8 mouse cellular contexts compared by ENCODE assay signal in the genomic region with DNA sequence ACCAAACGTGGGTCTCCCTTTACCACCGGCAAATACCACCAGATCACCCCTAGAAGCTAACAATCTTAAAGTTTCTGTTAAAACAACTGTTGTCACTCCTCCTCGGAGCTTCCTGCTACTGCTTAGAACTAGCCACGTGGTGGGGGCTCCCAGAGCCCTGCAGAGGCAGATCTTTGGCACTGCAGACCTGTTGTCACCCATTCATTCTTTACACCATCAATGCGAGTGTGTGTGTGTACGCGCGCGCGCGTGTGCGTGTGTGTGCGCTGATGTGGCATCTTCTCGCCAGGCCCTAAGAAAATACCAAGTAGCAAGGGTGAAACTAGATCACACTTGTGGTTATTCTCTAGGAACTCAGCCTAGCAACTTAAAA. TPM values are rescaled to one million over a fixed set of nuclear protein-coding genes. Genes with fewer than 3 reads are reported as not detected.
DNase-seq lines count a peak whose midpoint lies in the region; ATAC-seq lines count a peak whose summit lies in the region.

No protein-coding gene starts in this region.

- 2% methylated on average over 14 of the region's 14 CpGs for WGBS in embryonic facial prominence, embryonic 11.5 days
- 1% methylated on average over 14 of the region's 14 CpGs for WGBS in hindbrain, embryonic 11.5 days
- WGBS in liver, embryonic 15.5 days (ENCODE audit: insufficient replicate concordance): under 1% methylated on average over 14 of the region's 14 CpGs
- under 1% methylated on average over 14 of the region's 14 CpGs for WGBS in neural tube, embryonic 13.5 days

- peak overlapping the region; percentile 89; the same call in 1 of the 2 replicates for H3K27ac ChIP-seq in embryonic facial prominence, embryonic 11.5 days (replicated peaks; ENCODE audit: low read depth, low read length)
- no peak overlapping the region for H3K27ac ChIP-seq in hindbrain, embryonic 11.5 days (ENCODE audit: low read depth, low read length)
- H3K27ac ChIP-seq in liver, embryonic 15.5 days (replicated peaks): peak overlapping the region; percentile 93
- peak overlapping the region; percentile 92 for H3K27ac ChIP-seq in neural tube, embryonic 13.5 days (replicated peaks)

- DNase-seq in layer of hippocampus, postnatal 10 days (ENCODE audit: low spot score in 2 of 2): peak; percentile 31 to 32
- no peak for DNase-seq in layer of hippocampus, adult 9-10 months (ENCODE audit: low spot score)
- peak; percentile 68 for DNase-seq in MEL-GATA-1-ER (ENCODE audit: extremely low read depth, low read depth)
- peak; percentile 70 for DNase-seq in embryonic facial prominence, embryonic 11.5 days (ENCODE audit: low spot score)
- DNase-seq in hindbrain, embryonic 11.5 days (ENCODE audit: low spot score): peak; percentile 60
- no peak for DNase-seq in urinary bladder, postnatal 36 days (ENCODE audit: low spot score in 2 of 2)

- 0 out of 2 replicates have a peak, but pooled peaks have one; percentile 27 for ATAC-seq in embryonic facial prominence, embryonic 11.5 days (replicated peaks; ENCODE audit: insufficient number of reproducible peaks, low FRiP score, low TSS enrichment, low read depth)
- ATAC-seq in hindbrain, embryonic 11.5 days (ENCODE audit: low FRiP score): peak; percentile 59
- no peak for ATAC-seq in liver, embryonic 15.5 days (ENCODE audit: insufficient read depth)
- ATAC-seq in neural tube, embryonic 13.5 days (ENCODE audit: low read depth): peak; percentile 66; the same call in 1 of the 2 replicates

- no peaks in the 10 kb centered on the region for H3K27me3 ChIP-seq in embryonic facial prominence, embryonic 11.5 days (ENCODE audit: control insufficient read depth, insufficient read depth, low read length)
- H3K27me3 ChIP-seq in hindbrain, embryonic 11.5 days (ENCODE audit: control insufficient read depth, insufficient read depth, low read length): no peaks in the 10 kb centered on the region
- H3K27me3 ChIP-seq in liver, embryonic 15.5 days: no peaks in the 10 kb centered on the region
- H3K27me3 ChIP-seq in neural tube, embryonic 13.5 days: no peaks in the 10 kb centered on the region

- no peaks in the 10 kb centered on the region for H3K4me1 ChIP-seq in embryonic facial prominence, embryonic 11.5 days (ENCODE audit: control insufficient read depth, insufficient read depth, low read length)
- no peaks in the 10 kb centered on the region for H3K4me1 ChIP-seq in hindbrain, embryonic 11.5 days (replicated peaks; ENCODE audit: control insufficient read depth, insufficient read depth, low read length)
- peaks cover 47% of the 10 kb centered on the region for H3K4me1 ChIP-seq in liver, embryonic 15.5 days (replicated peaks)
- peaks cover 36% of the 10 kb centered on the region for H3K4me1 ChIP-seq in neural tube, embryonic 13.5 days (replicated peaks)

- no peaks in the 10 kb centered on the region for H3K9me3 ChIP-seq in embryonic facial prominence, embryonic 11.5 days (replicated peaks; ENCODE audit: control insufficient read depth, low read length)
- no peaks in the 10 kb centered on the region for H3K9me3 ChIP-seq in hindbrain, embryonic 11.5 days (ENCODE audit: control insufficient read depth, low read length)
- no peaks in the 10 kb centered on the region for H3K9me3 ChIP-seq in liver, embryonic 15.5 days (replicated peaks)
- no peaks in the 10 kb centered on the region for H3K9me3 ChIP-seq in neural tube, embryonic 13.5 days

- H3K4me2 ChIP-seq in embryonic facial prominence, embryonic 11.5 days (ENCODE audit: low read depth, low read length): peak overlapping the region; percentile 71
- peak overlapping the region; percentile 67 for H3K4me2 ChIP-seq in hindbrain, embryonic 11.5 days (replicated peaks; ENCODE audit: low read depth, low read length)
- H3K4me2 ChIP-seq in liver, embryonic 15.5 days: peak overlapping the region; percentile 85
- peak overlapping the region; percentile 89 for H3K4me2 ChIP-seq in neural tube, embryonic 13.5 days

- peak overlapping the region; percentile 95 for H3K4me3 ChIP-seq in embryonic facial prominence, embryonic 11.5 days (ENCODE audit: low read depth, low read length)
- peak overlapping the region; percentile 74 for H3K4me3 ChIP-seq in hindbrain, embryonic 11.5 days (ENCODE audit: low read depth, low read length)
- H3K4me3 ChIP-seq in liver, embryonic 15.5 days (replicated peaks): peak overlapping the region; percentile 97
- H3K4me3 ChIP-seq in neural tube, embryonic 13.5 days: peak overlapping the region; percentile 92

- H3K36me3 ChIP-seq in embryonic facial prominence, embryonic 11.5 days (replicated peaks; ENCODE audit: control insufficient read depth, insufficient read depth, low read depth, low read length): no peaks in the 10 kb centered on the region
- H3K36me3 ChIP-seq in hindbrain, embryonic 11.5 days (ENCODE audit: control insufficient read depth, insufficient read depth, low read length): no peaks in the 10 kb centered on the region
- H3K36me3 ChIP-seq in liver, embryonic 15.5 days (replicated peaks): peaks cover 12% of the 10 kb centered on the region
- no peaks in the 10 kb centered on the region for H3K36me3 ChIP-seq in neural tube, embryonic 13.5 days

- H3K9ac ChIP-seq in embryonic facial prominence, embryonic 11.5 days (replicated peaks; ENCODE audit: low read length): peak overlapping the region; percentile 99
- H3K9ac ChIP-seq in hindbrain, embryonic 11.5 days (ENCODE audit: low read depth, low read length): peak overlapping the region; percentile 94
- H3K9ac ChIP-seq in liver, embryonic 15.5 days: peak overlapping the region; percentile 100
- H3K9ac ChIP-seq in neural tube, embryonic 13.5 days: peak overlapping the region; percentile 97

RNA-seq across cellular contexts. Expression of a gene that starts 3.9 kb away (rescaled TPM):
- 10 to 100 TPM; 67.4 to 69.5 TPM for total RNA-seq in layer of hippocampus, postnatal 10 days (2021)
- polyA plus RNA-seq in embryonic facial prominence, embryonic 11.5 days (2014; fragmentation: Nextera tagmentation; extraction: Ambion mirVana): 112 and 119 TPM in 2 replicates
- polyA plus RNA-seq in hindbrain, embryonic 11.5 days (2014; fragmentation: Nextera tagmentation; extraction: Ambion mirVana): 107 and 112 TPM in 2 replicates
- polyA plus RNA-seq in liver, embryonic 15.5 days (2015; fragmentation: Nextera tagmentation; extraction: Ambion mirVana): 85.6 and 91.5 TPM in 2 replicates
- 98.8 and 114 TPM in 2 replicates for polyA plus RNA-seq in neural tube, embryonic 13.5 days (2015; fragmentation: Nextera tagmentation; extraction: Ambion mirVana)

Comparison
In these comparisons a context has a peak if more than half of its experiments do, and no peak if none do; other contexts are left out.
1. DNase-seq: peak in layer of hippocampus, postnatal 10 days (2 of 2), MEL-GATA-1-ER (single experiment), embryonic facial prominence, embryonic 11.5 days (single experiment) and hindbrain, embryonic 11.5 days (single experiment); none in layer of hippocampus, adult 9-10 months (single experiment) and urinary bladder, postnatal 36 days (0 of 2).
2. Peak in every context shown above with its lines, with median percentiles within 50 percentile points of each other: H3K4me2 ChIP-seq, H3K4me3 ChIP-seq and H3K9ac ChIP-seq.